Mouse (Mus musculus) left cerebral cortex, adult 8-10 months (tissue): ENCODE data around the gene Il27. TPM values are rescaled to one million over a fixed set of nuclear protein-coding genes. Genes with fewer than 3 reads are reported as not detected.

Source experiments
- DNase-seq, 2 experiments: peaks; one replicate each; pipeline ENCODE4 v3.0.0; 2022; ENCODE audit warnings: low spot score in 2 of 2
- total RNA-seq, 4 experiments: library from RNA; stranded (reverse); gene quantifications; 2 replicates each; pipeline ENCODE4 v1.2.4; 2022

Gene Il27
- total RNA-seq, 4 experiments from 2014 or later, result not detected

DNA sequence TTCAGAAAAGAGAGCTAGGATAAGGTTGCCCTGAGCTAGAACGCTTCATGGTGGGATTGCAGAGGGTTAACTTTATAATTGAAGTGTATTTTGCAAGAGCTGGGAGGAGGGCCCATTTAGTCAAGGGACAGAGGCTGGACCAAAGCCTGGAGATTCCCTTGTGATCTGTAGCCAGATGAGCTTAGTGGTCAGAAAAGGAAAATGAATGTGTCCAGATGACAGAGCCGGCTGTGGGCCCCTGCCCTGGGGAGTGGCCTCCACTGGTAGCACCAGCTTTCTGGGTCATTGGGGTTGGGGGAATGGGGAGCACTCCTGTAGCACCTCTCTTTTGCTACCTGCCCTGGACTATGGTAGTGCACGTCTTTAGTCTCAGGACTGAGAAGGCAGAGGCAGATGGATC is 12.3 kb upstream of the Il27 start:
- DNase-seq, result no peak

DNA sequence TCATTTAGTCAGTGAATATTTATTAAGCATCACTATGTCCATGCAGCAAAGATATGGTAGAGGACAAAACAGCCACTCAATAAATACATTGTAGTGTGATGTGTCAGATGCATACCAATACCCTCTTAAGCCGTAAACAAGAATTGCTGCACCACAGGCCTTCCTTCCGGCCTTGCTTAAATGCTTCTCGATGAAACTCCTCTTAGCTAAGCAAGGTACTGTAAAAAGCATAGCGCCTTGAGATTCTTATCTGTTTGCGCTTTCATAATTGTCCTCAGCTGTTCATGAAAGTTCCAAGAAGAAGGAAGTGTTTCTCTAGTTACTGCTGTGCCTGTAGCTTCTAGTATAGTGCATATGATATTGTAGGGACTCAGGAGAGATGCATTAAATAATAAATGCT is 11.9 kb upstream of the Il27 start:
- no peak for DNase-seq

DNA sequence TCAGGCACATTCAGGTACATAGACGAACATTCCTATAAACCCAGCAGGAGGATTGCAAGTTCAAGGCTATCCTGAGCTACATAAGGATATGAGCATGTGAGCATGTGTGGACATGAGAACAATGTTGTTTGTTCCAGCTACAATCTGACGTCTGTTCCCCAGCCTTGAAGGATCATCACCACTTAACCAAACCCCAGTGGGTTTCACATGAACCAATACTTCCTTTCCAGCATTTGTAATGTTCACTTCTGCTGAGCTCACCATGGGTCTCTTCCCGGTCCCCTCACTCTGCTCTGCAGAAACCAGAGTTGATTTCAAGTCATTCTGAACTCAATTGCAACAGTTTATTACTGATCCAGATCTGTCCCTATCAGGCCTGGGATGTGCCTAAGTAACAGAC is 7.9 kb upstream of the Il27 start:
- no peak for DNase-seq

DNA sequence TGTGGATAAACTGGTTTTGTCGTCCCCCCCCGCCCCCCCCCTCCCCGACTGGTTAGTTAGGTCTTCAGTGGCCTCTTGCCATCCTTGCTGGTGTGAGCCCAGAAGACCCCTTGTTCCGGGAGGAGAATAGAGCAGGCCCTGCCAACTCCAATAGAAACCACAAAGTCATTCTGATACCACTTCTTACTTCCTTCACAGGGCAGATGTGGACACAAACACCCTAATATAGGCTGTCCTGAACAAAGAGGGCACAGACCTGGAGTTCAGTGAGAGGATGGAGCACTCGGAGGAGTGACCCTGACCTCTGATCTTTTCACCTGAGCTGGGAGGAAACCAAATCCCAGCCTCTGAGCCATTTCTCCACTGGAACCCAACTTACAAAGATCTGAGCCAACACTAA is 7.2 kb upstream of the Il27 start:
- no peak for DNase-seq

DNA sequence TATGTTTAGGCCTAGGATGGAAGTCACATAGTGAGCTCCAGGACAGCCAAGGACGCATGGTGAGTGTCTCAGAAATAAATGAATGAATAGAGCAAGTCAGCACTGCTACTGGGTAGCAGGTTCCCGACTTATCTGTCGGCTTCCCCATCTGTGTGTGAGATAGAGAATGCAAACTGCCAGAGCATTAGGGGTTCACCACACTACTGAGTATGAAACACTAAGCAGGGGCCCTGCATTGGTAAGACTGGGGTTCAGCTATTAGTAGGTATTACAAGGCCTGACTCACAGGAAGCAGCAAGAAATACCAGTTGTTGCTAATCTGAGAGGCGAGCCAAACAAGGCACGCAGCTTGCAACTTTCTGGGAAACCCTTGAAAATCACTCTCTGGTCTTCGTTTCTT is 4.2 kb upstream of the Il27 start:
- no peak for DNase-seq

DNA sequence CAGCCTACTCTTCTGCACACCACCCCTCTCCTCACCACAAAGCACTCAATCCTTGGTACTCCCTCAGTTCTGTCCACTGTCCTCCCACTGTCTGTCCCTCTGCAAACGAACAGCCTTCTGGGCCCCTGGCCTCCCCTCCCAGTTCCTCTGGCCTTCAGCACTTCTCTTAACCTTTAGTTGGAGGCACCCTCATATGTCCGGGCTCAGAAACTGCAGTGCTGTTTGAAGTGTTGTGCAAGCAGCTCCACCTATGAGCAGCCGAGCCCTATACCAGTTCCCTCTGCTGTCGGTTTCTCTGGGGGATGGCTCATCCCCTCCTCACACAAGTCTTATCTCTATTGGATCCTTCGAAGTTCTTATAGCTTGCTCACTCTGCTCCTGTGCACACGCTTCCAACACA is 1.7 kb upstream of the Il27 start:
- DNase-seq, result no peak

DNA sequence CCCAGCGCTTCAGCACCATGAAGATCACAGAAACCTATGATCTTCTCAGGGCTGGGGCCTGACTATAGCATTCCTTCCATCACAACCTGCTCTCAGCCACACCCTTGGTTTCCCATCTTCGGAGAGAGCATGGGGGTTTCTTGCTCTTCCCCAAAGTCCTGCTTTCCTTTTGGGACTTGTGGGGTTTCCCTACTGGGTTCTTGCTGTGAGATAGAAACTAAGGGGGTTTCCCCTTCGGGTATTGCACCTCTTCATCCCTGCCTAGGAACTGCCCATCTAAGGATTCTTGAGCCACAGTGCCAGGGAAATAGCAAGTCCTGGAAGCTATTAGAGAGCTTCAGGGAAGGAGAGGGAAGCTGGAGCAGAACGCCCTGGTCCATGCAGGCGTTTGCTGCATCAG is 1.1 kb upstream of the Il27 start:
- DNase-seq, result no peak

DNA sequence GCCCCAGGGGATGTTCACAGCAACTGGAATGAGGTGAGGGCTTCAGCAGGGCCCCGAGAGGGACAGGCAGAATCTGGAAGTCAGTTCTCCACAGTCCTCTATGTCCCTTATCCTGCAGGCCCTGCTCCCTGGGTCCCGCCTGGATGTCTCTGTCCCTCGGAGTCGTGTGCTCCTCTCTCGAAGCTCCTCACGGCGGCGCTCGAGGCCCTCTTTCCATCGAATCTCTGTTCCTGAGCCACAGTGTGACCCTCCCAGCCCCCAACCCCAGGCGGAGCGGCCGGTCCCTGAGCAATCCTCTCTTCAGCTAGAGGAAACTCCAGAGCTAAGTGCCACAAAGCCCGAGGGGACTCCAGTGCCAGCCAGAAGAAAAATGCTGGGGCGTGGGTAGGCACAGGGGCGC is 7.0 kb downstream of the Il27 start:
- no peak for DNase-seq

DNA sequence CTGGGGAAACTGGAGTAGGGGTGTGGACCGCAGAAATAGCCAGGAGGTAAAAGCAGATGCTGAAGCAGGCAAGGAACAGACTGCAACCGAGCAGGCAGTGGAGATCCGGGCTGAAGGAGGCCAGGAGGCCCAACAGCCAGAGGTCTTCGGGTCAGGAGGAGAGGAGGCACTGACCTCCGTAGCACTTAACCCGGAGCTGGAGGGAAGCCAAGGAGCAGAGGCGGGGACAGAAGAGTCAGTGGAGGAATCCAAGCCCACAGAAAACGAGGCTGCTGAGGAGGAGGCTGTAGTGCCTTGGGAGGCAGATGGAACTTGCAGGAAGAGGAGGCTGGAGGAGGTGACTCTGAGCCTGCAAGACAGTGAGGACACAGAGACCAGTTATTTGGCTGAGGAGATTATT is 7.9 kb downstream of the Il27 start:
- DNase-seq, result no peak

DNA sequence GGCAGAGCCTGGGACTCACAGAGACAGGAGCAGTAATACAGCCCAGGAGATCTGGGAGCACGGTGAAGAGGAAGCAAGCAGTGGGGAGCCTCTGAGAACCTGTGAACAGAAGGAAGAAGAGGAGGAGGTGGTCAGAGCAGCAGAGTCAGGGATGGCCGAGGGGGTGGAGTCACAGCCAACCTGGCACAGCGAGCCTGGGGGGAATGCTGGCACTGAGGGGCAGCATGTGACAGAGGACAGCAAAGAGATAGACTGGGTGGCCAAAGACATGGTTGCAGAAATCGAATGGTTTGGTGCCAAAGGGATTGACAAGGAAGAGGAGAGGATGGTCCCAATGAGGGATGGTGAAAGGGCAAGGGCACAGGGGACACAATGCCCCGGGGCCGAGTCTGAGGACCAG is 9.0 kb downstream of the Il27 start, which contains the start of gene Cln3:
Gene Cln3 (minus strand): TSS at position 101 of the 400 bp plus-strand sequence.
- no peak for DNase-seq

DNA sequence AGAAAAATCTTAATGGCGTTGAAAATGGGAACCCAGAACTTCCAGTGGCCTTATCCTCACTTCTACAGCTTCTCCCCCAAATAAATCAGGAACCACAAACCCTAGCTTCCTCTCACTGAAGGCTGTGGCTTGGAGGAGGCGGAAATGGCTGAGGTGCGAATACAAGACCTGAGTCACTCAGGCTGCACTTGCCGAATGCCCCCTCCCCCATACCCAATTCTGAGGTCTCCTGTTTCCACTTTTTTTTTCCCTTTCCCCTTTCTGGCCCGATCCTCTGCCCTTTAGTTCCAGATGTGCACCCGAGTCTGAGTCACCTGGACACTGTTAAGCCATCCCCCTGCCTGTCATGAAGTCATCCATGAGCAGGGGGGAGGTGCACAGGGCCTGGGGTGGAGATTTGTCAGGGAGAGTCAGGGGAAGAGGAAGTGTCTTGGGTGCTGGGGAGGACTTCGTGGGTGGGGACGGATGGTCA is 10.2 kb downstream of the Il27 start, which contains the start of gene Apobr:
Gene Apobr (plus strand): TSS at position 437 of the 472 bp plus-strand sequence.
- no peak for DNase-seq

DNA sequence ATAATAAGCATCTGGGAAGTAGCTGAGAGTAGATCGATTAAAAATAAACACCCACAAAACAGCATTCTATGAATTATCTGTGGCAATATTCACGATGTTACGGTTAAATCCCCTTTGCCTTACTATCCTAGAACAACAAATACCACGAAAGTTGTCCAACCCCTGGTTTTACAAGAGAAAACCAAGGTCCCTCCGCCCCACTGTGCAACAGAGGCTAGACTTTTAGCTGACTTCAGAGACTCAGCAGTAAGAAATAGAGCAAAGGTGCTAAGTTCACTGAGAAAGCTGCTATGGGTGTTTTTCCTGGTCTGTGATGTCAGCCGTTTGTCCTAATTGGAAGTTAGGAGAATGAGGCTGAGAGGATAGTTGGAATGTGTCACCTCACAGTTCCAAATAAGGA is 11.0 kb downstream of the Il27 start:
- no peak for DNase-seq

DNA sequence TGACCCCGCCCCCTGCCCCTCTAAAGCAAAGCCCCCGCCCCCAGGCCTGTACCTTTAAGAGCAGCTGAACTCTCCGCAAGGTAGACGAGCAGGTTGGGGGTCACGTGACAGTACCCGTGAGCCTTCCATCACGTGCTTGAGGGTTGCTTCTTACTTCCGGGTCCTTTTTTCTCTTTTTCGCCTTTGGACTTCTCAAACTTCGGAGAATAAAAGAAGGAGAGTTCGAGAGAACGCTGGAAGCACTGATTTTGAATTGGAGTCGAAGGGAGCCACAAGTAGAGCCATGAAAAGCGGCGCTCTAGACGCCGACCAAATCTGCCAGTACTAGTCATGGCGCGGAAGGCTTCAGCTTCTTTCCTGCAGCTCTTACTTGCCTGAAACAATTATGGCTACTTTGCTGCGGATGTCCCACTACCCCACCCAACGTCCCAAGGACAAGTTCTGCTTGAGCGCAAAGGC is 11.5 kb downstream of the Il27 start:
- peak; percentile 72 to 91 for DNase-seq

DNA sequence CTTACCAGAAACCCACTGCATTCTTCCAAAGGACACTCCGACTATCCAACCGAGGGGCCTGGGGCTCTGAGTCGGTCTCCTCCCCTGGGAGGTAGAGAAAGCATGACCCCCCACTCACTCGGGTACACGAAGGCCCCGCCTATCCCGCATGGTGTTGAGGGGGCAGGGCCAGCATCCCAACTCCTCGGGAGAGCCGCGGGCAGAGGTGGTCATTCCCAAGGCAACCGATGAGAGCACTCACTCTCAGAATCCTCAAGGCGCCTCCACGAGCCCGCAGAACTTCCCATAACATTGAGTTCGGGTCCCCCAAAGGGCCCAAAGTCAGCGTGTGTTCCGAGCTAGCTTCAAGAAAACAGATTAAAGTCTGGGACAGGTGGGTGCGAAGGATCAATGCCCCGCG is 12.0 kb downstream of the Il27 start:
- DNase-seq, result no peak

DNA sequence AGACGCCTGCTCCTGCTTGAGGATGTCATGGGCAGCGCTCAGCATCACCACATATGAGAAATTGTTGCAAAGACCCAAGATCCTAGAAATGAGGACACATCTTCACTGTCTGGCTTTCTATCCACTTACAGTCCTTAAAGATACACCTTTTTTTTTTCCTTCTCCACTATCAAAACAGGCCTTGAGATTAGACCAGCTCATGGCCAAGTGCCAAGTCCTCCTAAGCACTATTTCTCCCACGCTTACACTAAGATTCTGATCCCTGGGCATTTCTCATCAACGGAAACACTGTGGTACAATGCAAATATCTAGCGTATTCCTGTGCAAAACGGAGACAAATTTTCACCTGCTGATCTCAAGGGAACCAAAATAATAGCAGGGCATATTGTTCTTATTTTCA is 13.1 kb downstream of the Il27 start:
- no peak for DNase-seq

DNA sequence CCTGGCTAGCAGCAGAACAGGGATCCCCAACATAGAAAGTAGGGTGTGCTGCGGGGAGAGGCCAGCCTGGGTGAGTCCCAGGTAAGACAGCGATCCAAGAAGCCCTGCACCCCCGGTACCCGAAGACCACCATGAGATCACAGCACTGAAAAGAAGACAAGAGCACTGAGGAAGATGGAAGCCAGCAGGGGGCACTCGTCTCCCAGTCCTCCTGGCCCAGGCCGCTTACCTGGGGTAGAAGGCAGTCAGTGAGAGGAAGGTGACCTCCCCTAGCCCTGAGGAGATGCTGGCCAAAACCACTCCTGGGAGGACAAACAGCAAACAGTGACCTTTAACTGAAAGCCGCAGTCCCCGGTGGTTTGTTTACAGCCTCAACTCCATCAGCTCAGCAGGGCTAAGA is 15.6 kb downstream of the Il27 start:
- DNase-seq, result no peak

DNA sequence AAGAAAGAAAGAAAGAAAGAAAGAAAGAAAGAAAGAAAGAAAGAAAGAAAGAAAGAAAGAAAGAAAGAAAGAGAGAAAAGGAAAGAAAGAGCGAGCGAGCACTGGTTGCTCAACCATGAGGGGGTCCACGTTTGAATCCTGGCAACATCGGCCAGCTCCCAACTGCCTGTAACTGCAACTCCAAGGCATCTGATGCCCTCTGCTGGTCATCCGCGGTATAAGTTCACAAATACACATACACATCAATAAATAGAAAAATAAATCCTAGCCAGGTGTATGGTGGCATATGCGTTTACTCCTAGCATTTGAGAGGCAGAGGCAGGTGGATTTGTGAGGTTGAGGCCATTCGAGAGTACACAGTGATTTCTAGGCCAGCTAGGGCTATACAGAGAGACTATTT is 17.8 kb downstream of the Il27 start:
- no peak for DNase-seq

DNA sequence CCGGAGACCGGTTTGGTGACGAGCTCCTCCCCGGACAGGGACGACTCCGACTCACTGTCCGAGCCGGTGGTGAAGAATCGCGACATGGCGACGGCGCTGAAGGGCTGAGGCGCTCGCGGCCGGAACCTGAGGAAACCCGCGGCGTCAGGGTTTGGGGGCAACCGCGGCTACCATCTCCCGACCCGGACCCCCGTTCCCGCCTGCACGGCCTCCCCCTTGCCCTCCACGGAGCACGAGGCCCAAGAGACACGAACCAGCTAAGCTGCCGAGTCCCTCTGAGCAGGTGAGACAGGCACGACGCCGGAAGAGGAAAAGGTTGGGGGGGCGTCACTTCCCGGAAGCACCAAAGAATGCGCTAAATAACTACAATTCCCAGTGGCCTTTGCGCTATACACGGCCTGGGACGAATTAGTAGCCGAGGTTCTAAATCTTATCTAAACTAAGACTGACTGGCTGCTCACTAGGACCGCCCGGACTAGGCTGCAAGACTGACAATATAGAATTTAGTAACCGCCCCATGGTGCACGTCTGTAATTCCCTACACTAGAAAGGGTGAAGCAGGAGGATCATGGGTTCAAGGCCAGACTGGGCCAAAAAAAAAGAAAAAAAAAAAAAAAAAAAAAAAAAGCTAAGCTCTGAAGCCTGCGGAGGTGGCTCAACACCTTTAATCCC is 28.5 kb downstream of the Il27 start, which contains the start of gene Eif3c:
Gene Eif3c (minus strand): TSS at position 318 of the 672 bp plus-strand sequence.
- peak; percentile 60 to 87 for DNase-seq

DNA sequence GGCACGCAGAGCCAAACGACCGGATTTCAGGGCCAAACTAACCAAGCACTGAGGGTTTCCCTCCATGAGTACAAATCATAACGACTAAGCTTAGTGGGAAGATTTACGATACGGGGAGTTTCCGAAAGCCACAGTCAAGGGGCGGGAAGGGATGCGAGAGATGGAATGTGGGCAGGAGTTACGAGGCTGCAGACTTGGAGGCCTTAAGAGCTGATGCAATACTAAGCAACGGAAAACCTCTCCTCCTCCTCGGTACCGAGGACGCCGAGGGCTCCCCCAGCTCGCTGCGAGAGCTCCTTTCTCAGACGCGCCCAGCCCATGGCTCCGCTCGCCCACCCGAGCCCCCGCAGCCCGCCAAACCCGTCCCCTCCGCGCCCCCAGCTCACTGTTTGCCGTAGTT is 29.0 kb downstream of the Il27 start:
- no peak for DNase-seq

DNA sequence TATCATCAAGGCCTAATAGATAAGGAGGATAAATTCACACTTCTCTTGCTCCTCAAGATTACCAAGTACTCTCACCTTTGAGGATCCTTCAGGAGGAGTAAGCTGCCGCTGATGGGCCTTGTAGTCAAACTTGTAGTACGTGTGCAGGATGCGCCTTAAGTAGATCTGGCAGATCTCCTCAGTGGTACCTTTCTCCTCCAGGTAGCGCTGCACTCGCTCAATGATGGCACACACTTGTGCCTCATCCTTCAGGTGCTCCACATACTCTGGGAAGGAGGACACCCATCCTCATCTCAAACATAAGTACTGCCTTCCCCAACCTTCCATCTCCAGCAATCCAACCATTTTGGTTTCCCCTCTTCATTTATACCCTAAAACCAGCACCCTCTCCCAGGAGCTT is 38.1 kb downstream of the Il27 start:
- DNase-seq, result no peak

DNA sequence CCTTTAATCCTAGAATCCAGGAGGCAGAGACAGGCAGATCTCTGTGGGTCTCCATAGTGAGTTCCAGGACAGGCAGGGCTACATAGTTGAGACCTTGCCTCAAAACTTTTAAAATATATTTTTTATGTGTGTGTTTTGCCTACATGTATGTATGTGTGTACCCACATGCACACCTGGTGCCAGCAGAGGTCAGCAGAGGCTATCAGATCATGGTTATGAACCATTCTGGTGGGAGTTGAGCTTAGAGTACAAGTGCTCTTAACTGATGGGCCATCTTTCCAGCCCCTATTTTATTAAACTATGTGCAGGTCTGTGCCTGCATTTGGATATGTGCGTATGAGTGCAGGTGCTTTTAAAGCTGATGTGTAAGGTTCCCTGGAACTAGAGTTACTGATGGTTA is 39.9 kb downstream of the Il27 start:
- DNase-seq, result no peak

DNA sequence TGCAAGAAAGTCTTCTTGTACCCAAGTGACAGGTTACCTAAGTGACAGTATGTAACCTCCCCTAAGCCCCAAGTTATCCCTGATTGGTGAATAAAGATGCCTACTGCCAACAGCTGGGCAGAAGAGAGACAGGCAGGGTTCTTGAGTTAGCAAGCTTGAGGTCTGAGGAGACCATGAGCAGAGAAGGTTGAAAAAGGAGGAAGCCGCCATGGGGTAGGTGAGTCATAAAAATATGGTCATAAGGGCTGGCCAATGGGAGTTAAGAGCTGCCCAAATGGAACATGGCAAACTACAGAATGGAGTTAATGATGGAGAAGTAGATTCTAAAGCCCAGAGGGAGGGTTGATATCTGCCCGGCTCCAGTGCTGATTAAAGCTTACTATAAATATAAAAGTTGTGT is 49.1 kb downstream of the Il27 start:
- DNase-seq, result no peak

DNA sequence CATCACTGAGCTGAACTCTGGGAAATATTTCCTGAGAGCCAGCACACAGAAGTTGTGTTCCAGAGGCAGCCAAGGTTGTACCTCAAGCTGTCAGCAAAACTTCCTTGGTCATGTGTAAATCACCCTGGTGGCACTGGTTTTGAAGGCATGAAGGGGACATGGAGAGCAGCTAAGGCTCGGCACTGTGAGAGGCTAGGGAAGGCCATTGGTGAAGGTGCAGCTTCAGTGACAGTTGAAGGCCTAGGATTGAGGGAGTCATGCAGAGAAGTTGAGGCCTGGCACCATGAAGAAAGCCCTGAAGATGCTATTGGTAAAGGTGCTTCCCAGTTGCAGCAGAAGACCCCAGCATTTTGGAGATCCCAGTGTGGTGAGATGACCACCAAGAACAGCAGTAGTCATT is 53.1 kb downstream of the Il27 start:
- no peak for DNase-seq
